ENCODE assay signal across 23 mouse cellular contexts in the genomic region with DNA sequence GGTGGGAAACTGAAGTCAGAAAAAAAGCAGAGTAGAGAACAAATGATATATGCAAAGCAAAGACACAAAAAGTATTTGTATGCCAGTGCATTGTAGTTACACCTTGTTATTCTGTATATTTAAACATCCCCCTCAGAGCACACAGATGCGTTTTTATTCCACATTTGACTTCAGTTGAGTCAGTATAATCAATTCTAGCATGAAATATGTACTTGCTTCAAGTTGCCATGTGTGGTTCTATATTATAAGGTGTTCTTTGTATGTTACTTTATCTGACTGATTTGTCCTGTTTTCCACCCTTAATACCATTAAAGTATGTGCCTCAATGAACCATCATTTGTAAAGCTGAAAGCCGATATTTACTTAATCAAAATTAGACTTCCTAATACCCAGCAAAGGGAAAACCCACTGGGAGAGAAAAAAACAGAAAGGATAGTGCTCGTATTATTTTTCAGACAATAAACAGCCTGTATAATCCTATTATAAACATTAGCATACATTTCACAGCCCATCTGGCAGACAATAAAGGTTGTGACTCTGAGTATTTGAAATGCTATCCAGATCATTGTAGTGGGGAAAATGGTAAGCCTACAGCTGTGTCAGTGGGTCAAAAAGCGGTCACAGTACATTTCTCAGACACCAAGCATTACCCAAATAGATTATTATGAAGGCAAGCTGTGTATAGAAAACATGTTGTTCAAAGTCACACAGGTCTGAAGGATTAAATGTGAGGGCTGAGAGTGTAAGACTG.
DNase-seq lines count a peak whose midpoint lies in the region; ATAC-seq lines count a peak whose summit lies in the region.
"Had no signal": no experiment of that assay in that cellular context is flagged by ENCODE, and none has a peak within 500 bp of the region (broad histone marks: within the 10 kb centered on the region; RNA-seq: fewer than 3 reads in every experiment).

No protein-coding gene starts in this region.

- H3K4me2 ChIP-seq in hindbrain, embryonic 14.5 days (replicated peaks): no peak overlapping the region
- H3K4me2 ChIP-seq in hindbrain, embryonic 13.5 days: no peak overlapping the region
- no peak overlapping the region for H3K4me2 ChIP-seq in neural tube, embryonic 11.5 days (ENCODE audit: low read depth)
- H3K4me2 ChIP-seq in neural tube, embryonic 15.5 days: no peak overlapping the region
- no peak overlapping the region for H3K4me2 ChIP-seq in midbrain, embryonic 12.5 days (replicated peaks)
- H3K4me2 ChIP-seq: heart, embryonic 13.5 days; limb, embryonic 12.5 days; liver, embryonic 12.5 days had no signal

- 17% methylated on average over 4 of the region's 4 CpGs for WGBS in hindbrain, embryonic 14.5 days
- WGBS in hindbrain, embryonic 13.5 days: 26% methylated on average over 4 of the region's 4 CpGs
- 41% methylated on average over 4 of the region's 4 CpGs for WGBS in neural tube, embryonic 11.5 days
- 18% methylated on average over 4 of the region's 4 CpGs for WGBS in neural tube, embryonic 15.5 days
- 23% methylated on average over 4 of the region's 4 CpGs for WGBS in midbrain, embryonic 12.5 days
- WGBS in forebrain, embryonic 10.5 days: 70% methylated on average over 4 of the region's 4 CpGs

- H3K9me3 ChIP-seq in hindbrain, embryonic 14.5 days (ENCODE audit: control insufficient read depth, low read length): no peaks in the 10 kb centered on the region
- no peaks in the 10 kb centered on the region for H3K9me3 ChIP-seq in hindbrain, embryonic 13.5 days
- no peaks in the 10 kb centered on the region for H3K9me3 ChIP-seq in neural tube, embryonic 11.5 days (ENCODE audit: control insufficient read depth, low read length)
- no peaks in the 10 kb centered on the region for H3K9me3 ChIP-seq in neural tube, embryonic 15.5 days (replicated peaks)
- H3K9me3 ChIP-seq in midbrain, embryonic 12.5 days: no peaks in the 10 kb centered on the region
- no peaks in the 10 kb centered on the region for H3K9me3 ChIP-seq in forebrain, embryonic 10.5 days
- H3K9me3 ChIP-seq: heart, embryonic 13.5 days; limb, embryonic 12.5 days; liver, embryonic 12.5 days had no signal

- intact Hi-C loops in left cerebral cortex, postnatal 14 days (cut with DNase I): no loop called here

- H3K27me3 ChIP-seq in hindbrain, embryonic 14.5 days (ENCODE audit: control insufficient read depth, insufficient read depth, low read length): peaks cover 33% of the 10 kb centered on the region
- peaks cover 33% of the 10 kb centered on the region for H3K27me3 ChIP-seq in hindbrain, embryonic 13.5 days
- no peaks in the 10 kb centered on the region for H3K27me3 ChIP-seq in neural tube, embryonic 11.5 days (ENCODE audit: control insufficient read depth, insufficient read depth, low read length)
- no peaks in the 10 kb centered on the region for H3K27me3 ChIP-seq in neural tube, embryonic 15.5 days (replicated peaks)
- H3K27me3 ChIP-seq in midbrain, embryonic 12.5 days: peaks cover 69% of the 10 kb centered on the region
- peaks cover 46% of the 10 kb centered on the region for H3K27me3 ChIP-seq in forebrain, embryonic 10.5 days (ENCODE audit: poor library complexity, severe bottlenecking)
- H3K27me3 ChIP-seq: heart, embryonic 13.5 days; limb, embryonic 12.5 days had no signal

- H3K4me1 ChIP-seq in hindbrain, embryonic 14.5 days (replicated peaks; ENCODE audit: control insufficient read depth, insufficient read depth, low read length): 0 out of 2 replicates have a peak, but pooled peaks cover 4% of the 10 kb centered on the region
- H3K4me1 ChIP-seq in hindbrain, embryonic 13.5 days (replicated peaks): peaks cover 6% of the 10 kb centered on the region; the same call in 1 of the 2 replicates
- no peaks in the 10 kb centered on the region for H3K4me1 ChIP-seq in neural tube, embryonic 11.5 days (ENCODE audit: control insufficient read depth, insufficient read depth, low read length)
- H3K4me1 ChIP-seq in neural tube, embryonic 15.5 days: no peaks in the 10 kb centered on the region
- no peaks in the 10 kb centered on the region for H3K4me1 ChIP-seq in midbrain, embryonic 12.5 days
- H3K4me1 ChIP-seq in forebrain, embryonic 10.5 days: no peaks in the 10 kb centered on the region
- H3K4me1 ChIP-seq: limb, embryonic 12.5 days; liver, embryonic 12.5 days had no signal

- no peaks in the 10 kb centered on the region for H3K36me3 ChIP-seq in hindbrain, embryonic 14.5 days (replicated peaks; ENCODE audit: control insufficient read depth, insufficient read depth)
- H3K36me3 ChIP-seq in hindbrain, embryonic 13.5 days: no peaks in the 10 kb centered on the region
- H3K36me3 ChIP-seq in neural tube, embryonic 11.5 days (ENCODE audit: control insufficient read depth, insufficient read depth, low read length): no peaks in the 10 kb centered on the region
- H3K36me3 ChIP-seq in neural tube, embryonic 15.5 days: no peaks in the 10 kb centered on the region
- no peaks in the 10 kb centered on the region for H3K36me3 ChIP-seq in midbrain, embryonic 12.5 days
- H3K36me3 ChIP-seq in forebrain, embryonic 10.5 days (replicated peaks): no peaks in the 10 kb centered on the region
- H3K36me3 ChIP-seq: heart, embryonic 13.5 days; limb, embryonic 12.5 days; liver, embryonic 12.5 days had no signal

- no peak for DNase-seq in hindbrain, embryonic 14.5 days (ENCODE audit: low spot score)
- peak; percentile 39 for DNase-seq in neural tube, embryonic 11.5 days (ENCODE audit: low spot score)
- peak; percentile 44 for DNase-seq in retina, embryonic 14.5 days (ENCODE audit: low spot score)
- no peak for DNase-seq in left cerebral cortex, postnatal 14 days (ENCODE audit: low spot score in 2 of 2)
- no peak for DNase-seq in forebrain, embryonic 10.5 days (ENCODE audit: extremely low spot score, low spot score)
- DNase-seq: adrenal gland, adult 2 months; cerebellum, adult 11-12 months; cerebellum, postnatal 10 days; gastrocnemius, postnatal 36 days; heart, adult 2 months; heart, postnatal 14 days; kidney, adult 2 months; lung, adult 18-20 months; lung, postnatal 14 days; thymus, postnatal 14 days had no signal

- ATAC-seq in hindbrain, embryonic 14.5 days (ENCODE audit: low FRiP score): peak; percentile 59; the same call in 1 of the 2 replicates
- no peak for ATAC-seq in hindbrain, embryonic 13.5 days (ENCODE audit: low FRiP score)
- peak; percentile 85 for ATAC-seq in neural tube, embryonic 11.5 days (ENCODE audit: insufficient read depth, low FRiP score, low TSS enrichment)
- no peak for ATAC-seq in neural tube, embryonic 15.5 days (ENCODE audit: low FRiP score)
- ATAC-seq in midbrain, embryonic 12.5 days (ENCODE audit: low FRiP score, low read depth): peak; percentile 92
- ATAC-seq: liver, embryonic 12.5 days had no signal

- no peak overlapping the region for H3K9ac ChIP-seq in hindbrain, embryonic 14.5 days
- H3K9ac ChIP-seq in hindbrain, embryonic 13.5 days: no peak overlapping the region
- no peak overlapping the region for H3K9ac ChIP-seq in neural tube, embryonic 11.5 days (ENCODE audit: low read length)
- H3K9ac ChIP-seq in neural tube, embryonic 15.5 days (replicated peaks): no peak overlapping the region
- no peak overlapping the region for H3K9ac ChIP-seq in midbrain, embryonic 12.5 days (replicated peaks)
- H3K9ac ChIP-seq: heart, embryonic 13.5 days; limb, embryonic 12.5 days; liver, embryonic 12.5 days had no signal

- no peak overlapping the region for H3K4me3 ChIP-seq in hindbrain, embryonic 14.5 days (replicated peaks; ENCODE audit: low read length)
- no peak overlapping the region for H3K4me3 ChIP-seq in hindbrain, embryonic 13.5 days
- no peak overlapping the region for H3K4me3 ChIP-seq in neural tube, embryonic 11.5 days (ENCODE audit: low read depth, low read length)
- H3K4me3 ChIP-seq in neural tube, embryonic 15.5 days (replicated peaks): no peak overlapping the region
- no peak overlapping the region for H3K4me3 ChIP-seq in midbrain, embryonic 12.5 days
- H3K4me3 ChIP-seq in forebrain, embryonic 10.5 days: no peak overlapping the region
- H3K4me3 ChIP-seq: heart, adult 2 months; heart, embryonic 13.5 days; limb, embryonic 12.5 days; liver, embryonic 12.5 days; myocyte had no signal

- H3K27ac ChIP-seq in hindbrain, embryonic 14.5 days: no peak overlapping the region
- no peak overlapping the region for H3K27ac ChIP-seq in hindbrain, embryonic 13.5 days
- H3K27ac ChIP-seq in neural tube, embryonic 11.5 days (ENCODE audit: low read depth, low read length): no peak overlapping the region
- no peak overlapping the region for H3K27ac ChIP-seq in neural tube, embryonic 15.5 days (replicated peaks)
- H3K27ac ChIP-seq in midbrain, embryonic 12.5 days (replicated peaks): no peak overlapping the region
- H3K27ac ChIP-seq in forebrain, embryonic 10.5 days: no peak overlapping the region
- H3K27ac ChIP-seq: heart, adult 2 months; heart, embryonic 13.5 days; kidney, postnatal 0 days; limb, embryonic 12.5 days; liver, embryonic 12.5 days had no signal

Comparison
In these comparisons a context has a peak if more than half of its experiments do, and no peak if none do; other contexts are left out.
1. ATAC-seq: peak in hindbrain, embryonic 14.5 days (single experiment), neural tube, embryonic 11.5 days (single experiment) and midbrain, embryonic 12.5 days (single experiment); none in hindbrain, embryonic 13.5 days (single experiment) and neural tube, embryonic 15.5 days (single experiment).
2. DNase-seq: peak in neural tube, embryonic 11.5 days (single experiment) and retina, embryonic 14.5 days (single experiment); none in hindbrain, embryonic 14.5 days (single experiment), left cerebral cortex, postnatal 14 days (0 of 2) and forebrain, embryonic 10.5 days (single experiment).